Mouse (Mus musculus): ENCODE measurements at regions not wholly inside any gene's neighbourhood (a gene's known extent, or its start where the extent isn't known, plus 50 kb on each side); places are given as distances from the start of the nearest gene placed in this dataset.

DNA sequence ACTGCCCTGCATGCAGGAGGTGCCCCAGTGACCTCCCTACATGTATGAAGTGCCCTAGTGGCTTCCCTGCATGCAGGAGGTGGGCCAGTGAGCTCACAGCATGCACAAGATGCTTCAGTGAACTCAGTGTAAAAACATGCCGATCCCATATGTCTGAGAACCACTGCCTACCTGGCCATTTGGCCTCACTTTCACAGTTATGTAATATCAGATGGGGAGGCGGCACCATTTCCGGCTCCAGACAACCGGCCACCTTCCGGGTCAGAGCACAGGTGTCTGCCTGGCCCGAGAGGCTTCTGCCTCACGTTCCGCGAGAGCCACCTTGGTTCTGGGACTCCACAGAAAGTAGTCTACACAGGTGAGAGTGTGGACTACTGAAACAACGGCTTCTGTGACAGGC lies 156.2 kb upstream of the Stac start:
- no peak overlapping the region for H3K9ac ChIP-seq (replicated peaks)
- H3K9me3 ChIP-seq (ENCODE audit: low read length) = no peaks in the 10 kb centered on the region
- H3K36me3 ChIP-seq (replicated peaks; ENCODE audit: insufficient read depth, low read length) = no peaks in the 10 kb centered on the region
- ATAC-seq (no peak), DNase-seq (no peak)
- no peaks in the 10 kb centered on the region for H3K4me1 ChIP-seq (ENCODE audit: insufficient read depth)
- no peak overlapping the region for H3K27ac ChIP-seq (ENCODE audit: low read depth)
- whole genome bisulfite sequencing (ENCODE audit: insufficient replicate concordance) = 83% methylated on average over 10 of the region's 10 CpGs
- TF ChIP-seq CTCF (IDR thresholded peaks at IDR 0.05; ENCODE audit: low read depth) = no peak
- no peak for TF ChIP-seq EP300 (IDR thresholded peaks at IDR 0.05; ENCODE audit: low read depth)
- no peak overlapping the region for H3K4me3 ChIP-seq (ENCODE audit: low read depth, low read length)
- no peaks in the 10 kb centered on the region for H3K27me3 ChIP-seq (ENCODE audit: insufficient read depth, low read length)
- H3K4me2 ChIP-seq (ENCODE audit: low read depth, low read length) = no peak overlapping the region

DNA sequence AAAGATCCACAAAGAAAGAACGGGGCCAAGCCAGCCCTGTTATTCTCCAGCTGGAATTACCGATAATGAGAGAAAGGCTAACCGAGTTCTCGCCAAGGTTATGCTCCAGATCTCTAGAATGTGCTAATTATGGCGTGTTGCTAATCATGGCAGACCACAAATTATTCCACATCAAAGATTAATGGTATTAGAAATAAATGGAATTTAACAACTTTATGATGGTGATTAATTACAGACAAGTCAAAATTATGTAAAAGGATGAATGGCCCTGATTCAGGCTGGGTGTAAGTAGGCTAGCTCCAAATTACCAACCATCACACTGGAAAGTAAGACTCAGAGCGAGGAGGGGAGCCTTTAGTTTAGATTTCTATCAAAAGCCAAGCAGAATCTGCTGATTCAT lies 151.0 kb upstream of the Stac start:
- TF ChIP-seq CTCF (IDR thresholded peaks at IDR 0.05; ENCODE audit: low read depth) = no peak
- no peak for TF ChIP-seq EP300 (IDR thresholded peaks at IDR 0.05; ENCODE audit: low read depth)
- Histone ChIP-seq H3K4me2 (ENCODE audit: low read depth, low read length) (no peak overlapping the region), H3K9ac (replicated peaks) (no peak overlapping the region), H3K4me1 (ENCODE audit: insufficient read depth) (no peaks in the 10 kb centered on the region), H3K27ac (ENCODE audit: low read depth) (no peak overlapping the region), H3K4me3 (ENCODE audit: low read depth, low read length) (no peak overlapping the region), H3K9me3 (ENCODE audit: low read length) (no peaks in the 10 kb centered on the region), H3K27me3 (ENCODE audit: insufficient read depth, low read length) (no peaks in the 10 kb centered on the region), H3K36me3 (replicated peaks; ENCODE audit: insufficient read depth, low read length) (no peaks in the 10 kb centered on the region)
- 74% methylated on average over 6 of the region's 6 CpGs for WGBS (ENCODE audit: insufficient replicate concordance)
- DNase-seq (no peak), ATAC-seq (no peak)

DNA sequence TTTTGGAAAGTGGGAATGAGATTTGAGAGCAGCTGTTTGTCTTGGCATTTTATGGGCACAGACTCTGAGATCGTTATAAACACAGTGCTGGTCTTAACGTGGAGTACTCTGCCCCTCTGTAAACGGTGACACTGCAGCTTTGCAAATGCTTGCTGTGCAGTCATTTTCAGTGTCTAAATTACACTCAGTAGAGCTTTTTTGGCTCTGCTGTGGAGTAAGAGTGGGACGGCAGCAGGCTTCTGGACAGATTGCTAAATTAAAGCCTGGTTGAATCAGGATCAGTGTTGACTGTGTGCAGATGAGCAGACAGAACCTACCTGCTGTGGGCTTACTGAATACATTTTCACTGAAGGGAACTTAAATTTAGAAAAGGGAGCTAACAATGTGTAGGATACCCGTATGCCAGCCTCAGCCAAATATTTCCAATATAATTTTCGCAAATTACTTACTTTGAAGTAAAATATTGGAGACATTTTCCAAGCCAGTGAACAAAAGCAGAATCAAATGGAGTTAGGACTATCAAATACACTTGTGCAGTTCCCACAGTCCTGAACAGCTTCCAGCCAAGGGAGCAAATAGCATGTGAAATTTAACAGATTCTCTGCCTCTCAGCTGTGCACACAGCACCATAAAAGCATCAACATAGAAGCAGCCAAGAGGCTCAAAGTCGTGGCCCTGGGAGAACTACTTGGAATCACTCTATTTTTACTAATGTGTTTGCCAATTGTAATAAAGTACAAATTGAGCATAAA lies 148.1 kb upstream of the Stac start:
- DNase-seq (no peak), ATAC-seq (no peak)
- Histone ChIP-seq H3K36me3 (replicated peaks; ENCODE audit: insufficient read depth, low read length) (no peaks in the 10 kb centered on the region), H3K9me3 (ENCODE audit: low read length) (no peaks in the 10 kb centered on the region), H3K27me3 (ENCODE audit: insufficient read depth, low read length) (no peaks in the 10 kb centered on the region), H3K27ac (ENCODE audit: low read depth) (no peak overlapping the region), H3K4me2 (ENCODE audit: low read depth, low read length) (no peak overlapping the region), H3K9ac (replicated peaks) (no peak overlapping the region), H3K4me1 (ENCODE audit: insufficient read depth) (no peaks in the 10 kb centered on the region), H3K4me3 (ENCODE audit: low read depth, low read length) (no peak overlapping the region)
- no peak for TF ChIP-seq CTCF (IDR thresholded peaks at IDR 0.05; ENCODE audit: low read depth)
- WGBS (ENCODE audit: insufficient replicate concordance) = 62% methylated on average over 7 of the region's 7 CpGs

DNA sequence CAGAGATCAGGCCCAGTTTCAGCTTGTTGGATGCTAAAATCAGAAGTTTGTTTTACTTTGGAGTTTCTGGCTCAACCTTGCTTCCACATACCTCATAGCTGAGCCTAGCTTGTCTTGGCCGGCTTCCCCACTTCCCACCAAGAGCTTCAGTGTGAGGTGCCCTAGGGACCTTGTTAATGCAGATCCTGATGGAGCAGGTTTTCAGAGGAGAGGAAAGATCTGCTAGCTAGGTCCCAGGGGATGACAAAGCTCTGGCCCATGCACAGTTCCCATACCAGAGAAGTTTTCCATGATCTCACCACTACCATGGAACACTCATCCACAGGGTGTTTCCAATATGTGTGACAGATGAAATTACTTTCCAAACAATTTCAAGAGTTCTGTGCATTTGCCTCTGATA lies 131.9 kb upstream of the Stac start:
- Histone ChIP-seq H3K4me3 (ENCODE audit: low read depth, low read length) (no peak overlapping the region), H3K4me2 (ENCODE audit: low read depth, low read length) (no peak overlapping the region), H3K4me1 (ENCODE audit: insufficient read depth) (no peaks in the 10 kb centered on the region), H3K9ac (replicated peaks) (no peak overlapping the region), H3K36me3 (replicated peaks; ENCODE audit: insufficient read depth, low read length) (no peaks in the 10 kb centered on the region), H3K27ac (ENCODE audit: low read depth) (no peak overlapping the region), H3K27me3 (ENCODE audit: insufficient read depth, low read length) (no peaks in the 10 kb centered on the region), H3K9me3 (ENCODE audit: low read length) (no peaks in the 10 kb centered on the region)
- 85% methylated on average over 1 of the region's 1 CpGs for WGBS (ENCODE audit: insufficient replicate concordance)
- DNase-seq = no peak
- no peak for ATAC-seq
- TF ChIP-seq EP300 (IDR thresholded peaks at IDR 0.05; ENCODE audit: low read depth) = no peak
- TF ChIP-seq CTCF (IDR thresholded peaks at IDR 0.05; ENCODE audit: low read depth) = no peak

DNA sequence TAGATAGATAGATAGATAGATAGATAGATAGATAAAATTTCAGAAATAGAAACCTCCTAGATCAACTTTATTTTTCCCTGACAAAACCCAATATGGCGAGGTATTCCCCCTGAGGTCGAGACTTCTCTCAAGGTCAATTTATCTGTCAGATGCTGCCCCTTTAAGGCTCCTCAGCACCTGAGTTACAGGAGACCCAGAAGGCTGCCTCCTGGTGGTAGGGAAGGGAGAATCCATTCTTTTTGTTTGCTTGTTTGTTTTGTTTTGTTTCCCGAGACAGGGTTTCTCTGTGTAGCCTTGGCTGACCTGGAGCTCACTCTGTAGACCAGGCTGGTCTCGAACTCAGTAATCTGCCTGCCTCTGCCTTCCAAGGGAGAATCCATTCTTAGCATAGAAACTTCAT lies 127.3 kb upstream of the Stac start:
- DNase-seq = no peak
- H3K27ac ChIP-seq (ENCODE audit: low read depth) = no peak overlapping the region
- 54% methylated on average over 4 of the region's 4 CpGs for WGBS (ENCODE audit: insufficient replicate concordance)
- no peaks in the 10 kb centered on the region for H3K27me3 ChIP-seq (ENCODE audit: insufficient read depth, low read length)
- H3K4me3 ChIP-seq (ENCODE audit: low read depth, low read length) = no peak overlapping the region
- no peaks in the 10 kb centered on the region for H3K36me3 ChIP-seq (replicated peaks; ENCODE audit: insufficient read depth, low read length)
- H3K9ac ChIP-seq (replicated peaks) = no peak overlapping the region
- H3K9me3 ChIP-seq (ENCODE audit: low read length) = no peaks in the 10 kb centered on the region
- H3K4me2 ChIP-seq (ENCODE audit: low read depth, low read length) = no peak overlapping the region
- no peak for TF ChIP-seq EP300 (IDR thresholded peaks at IDR 0.05; ENCODE audit: low read depth)
- peak; percentile 35 for TF ChIP-seq CTCF (IDR thresholded peaks at IDR 0.05; ENCODE audit: low read depth)
- no peaks in the 10 kb centered on the region for H3K4me1 ChIP-seq (ENCODE audit: insufficient read depth)
- ATAC-seq = no peak

DNA sequence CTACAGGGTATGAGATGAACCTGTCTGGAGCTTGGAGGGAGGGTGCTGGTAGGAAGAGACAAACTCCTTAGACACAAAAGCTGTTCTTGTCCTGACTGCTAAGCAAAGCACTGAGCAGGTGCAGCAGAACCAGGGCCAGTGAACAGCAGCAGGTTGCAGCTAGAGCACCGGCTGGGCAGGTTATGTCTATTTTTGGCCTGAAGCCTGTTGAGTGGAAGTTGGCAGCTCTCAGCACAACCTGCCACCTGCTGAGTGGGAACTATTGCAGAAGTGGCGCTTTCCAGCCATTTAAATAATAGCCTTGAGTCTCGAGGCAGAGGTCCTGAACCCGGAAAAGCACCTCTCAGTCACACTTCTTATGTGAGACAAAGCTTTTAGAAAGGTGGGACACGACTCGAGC lies 114.8 kb upstream of the Stac start:
- no peak for ATAC-seq
- Histone ChIP-seq H3K9me3 (ENCODE audit: low read length) (no peaks in the 10 kb centered on the region), H3K27ac (ENCODE audit: low read depth) (no peak overlapping the region), H3K36me3 (replicated peaks; ENCODE audit: insufficient read depth, low read length) (no peaks in the 10 kb centered on the region), H3K4me2 (ENCODE audit: low read depth, low read length) (no peak overlapping the region), H3K4me3 (ENCODE audit: low read depth, low read length) (no peak overlapping the region), H3K4me1 (ENCODE audit: insufficient read depth) (no peaks in the 10 kb centered on the region), H3K27me3 (ENCODE audit: insufficient read depth, low read length) (no peaks in the 10 kb centered on the region), H3K9ac (replicated peaks) (no peak overlapping the region)
- DNase-seq = no peak
- TF ChIP-seq EP300 (IDR thresholded peaks at IDR 0.05; ENCODE audit: low read depth) = no peak
- TF ChIP-seq CTCF (IDR thresholded peaks at IDR 0.05; ENCODE audit: low read depth) = no peak
- WGBS (ENCODE audit: insufficient replicate concordance) = 66% methylated on average over 6 of the region's 6 CpGs

DNA sequence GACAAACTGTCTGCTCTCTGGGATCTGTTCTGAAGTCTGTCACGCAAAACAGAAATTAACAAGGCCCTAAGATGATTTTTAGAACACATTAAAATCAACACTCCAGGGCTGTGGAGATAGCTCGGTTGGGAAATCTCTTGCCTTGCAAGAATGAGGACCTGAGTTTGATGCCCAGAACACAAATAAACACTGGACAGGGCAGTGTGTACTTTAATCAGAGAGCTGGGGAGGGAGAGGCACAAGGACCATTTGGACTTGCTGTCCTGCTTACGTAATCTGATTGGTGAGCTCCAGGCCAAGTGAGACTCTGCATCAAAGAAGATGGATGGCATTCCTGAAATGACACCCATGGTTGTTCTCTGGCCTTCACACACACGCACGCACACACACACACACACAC lies 111.2 kb upstream of the Stac start:
- Histone ChIP-seq H3K4me3 (ENCODE audit: low read depth, low read length) (no peak overlapping the region), H3K27me3 (ENCODE audit: insufficient read depth, low read length) (no peaks in the 10 kb centered on the region), H3K9me3 (ENCODE audit: low read length) (no peaks in the 10 kb centered on the region), H3K9ac (replicated peaks) (no peak overlapping the region), H3K36me3 (replicated peaks; ENCODE audit: insufficient read depth, low read length) (no peaks in the 10 kb centered on the region), H3K27ac (ENCODE audit: low read depth) (no peak overlapping the region), H3K4me2 (ENCODE audit: low read depth, low read length) (no peak overlapping the region), H3K4me1 (ENCODE audit: insufficient read depth) (no peaks in the 10 kb centered on the region)
- no peak for ATAC-seq
- WGBS (ENCODE audit: insufficient replicate concordance) = 71% methylated on average over 5 of the region's 5 CpGs
- no peak for DNase-seq
- no peak for TF ChIP-seq EP300 (IDR thresholded peaks at IDR 0.05; ENCODE audit: low read depth)
- no peak for TF ChIP-seq CTCF (IDR thresholded peaks at IDR 0.05; ENCODE audit: low read depth)

Data from liver, postnatal 0 days (tissue).